In the genomic region with DNA sequence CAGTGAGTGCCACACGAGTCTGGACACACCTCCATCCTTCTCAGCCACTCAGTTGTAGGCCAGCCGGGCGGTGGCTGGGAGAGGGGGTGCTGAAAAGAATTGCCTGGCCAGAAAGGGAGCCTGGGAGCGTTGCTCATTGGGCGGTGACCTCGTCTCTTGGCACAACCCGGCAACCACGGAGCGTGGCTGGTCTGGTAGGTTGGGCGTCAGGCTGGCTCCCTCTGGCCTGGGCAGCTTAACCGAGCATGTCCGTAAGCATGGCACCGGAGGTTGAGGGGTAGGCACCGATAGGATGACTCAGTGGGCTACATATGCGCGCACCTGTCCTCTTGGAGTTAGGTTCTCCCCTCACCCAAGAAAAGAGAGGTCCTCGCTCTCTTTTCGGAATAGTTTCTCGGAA, we compare ENCODE assay signal across 9 mouse cellular contexts. TPM values are rescaled to one million over a fixed set of nuclear protein-coding genes. Genes with fewer than 3 reads are reported as not detected.
DNase-seq lines count a peak whose midpoint lies in the region; ATAC-seq lines count a peak whose summit lies in the region.
"Had no signal": no experiment of that assay in that cellular context is flagged by ENCODE, and none has a peak within 500 bp of the region (broad histone marks: within the 10 kb centered on the region; RNA-seq: fewer than 3 reads in every experiment).

No protein-coding gene starts in this region.

- peak; percentile 21 for ATAC-seq in hindbrain, embryonic 15.5 days (ENCODE audit: low FRiP score, low read depth)

- H3K9me3 ChIP-seq in hindbrain, embryonic 15.5 days = no peaks in the 10 kb centered on the region

- peak overlapping the region; percentile 74 for H3K9ac ChIP-seq in hindbrain, embryonic 15.5 days

- no peaks in the 10 kb centered on the region for H3K27me3 ChIP-seq in hindbrain, embryonic 15.5 days

- H3K4me2 ChIP-seq in hindbrain, embryonic 15.5 days = peak overlapping the region; percentile 86

- H3K4me3 ChIP-seq in hindbrain, embryonic 15.5 days = peak overlapping the region; percentile 52

- peak; percentile 18 for DNase-seq in T-cell, adult 2 months (ENCODE audit: low spot score)
- DNase-seq in cerebellum, adult 9-11 months = peak; percentile 93
- peak; percentile 83 for DNase-seq in gastrocnemius, adult 18-20 months (ENCODE audit: low spot score)
- DNase-seq in left cerebral cortex, adult 8-10 months (ENCODE audit: low spot score in 2 of 2) = peak; percentile 50 to 75
- peak; percentile 76 to 89 for DNase-seq in lung, postnatal 4 days
- DNase-seq in skeletal muscle tissue, adult 2 months (ENCODE audit: low read depth, low spot score) = peak; percentile 88
- no peak for DNase-seq in spleen, adult 12 weeks (ENCODE audit: low spot score)

- H3K27ac ChIP-seq in hindbrain, embryonic 15.5 days (replicated peaks) = peak overlapping the region; percentile 93

- 1% methylated on average over 19 of the region's 19 CpGs for WGBS in hindbrain, embryonic 15.5 days

- peaks cover 7% of the 10 kb centered on the region; the same call in 1 of the 2 replicates for H3K36me3 ChIP-seq in hindbrain, embryonic 15.5 days

- peaks cover 68% of the 10 kb centered on the region for H3K4me1 ChIP-seq in hindbrain, embryonic 15.5 days (replicated peaks)

RNA-seq across cellular contexts. Expression of a gene that starts 4.5 kb away (rescaled TPM):
- 10 to 100 TPM; 12.4 to 17.1 TPM for total RNA-seq in gastrocnemius, adult 18-20 months (2021)
- polyA plus RNA-seq in hindbrain, embryonic 15.5 days (2015; fragmentation: Nextera tagmentation; extraction: Ambion mirVana) = 106 and 110 TPM in 2 replicates
- total RNA-seq in left cerebral cortex, adult 8-10 months (2022) = 10 to 100 TPM; 62.0 to 76.7 (median 65.9) TPM

RNA-seq across cellular contexts. Expression of a gene that starts 26.4 kb away (rescaled TPM):
- total RNA-seq in gastrocnemius, adult 18-20 months (2021) = 10 to 100 TPM; 17.7 to 18.9 TPM
- polyA plus RNA-seq in hindbrain, embryonic 15.5 days (2015; fragmentation: Nextera tagmentation; extraction: Ambion mirVana) = 23.7 and 24.8 TPM in 2 replicates
- 10 to 100 TPM; 27.6 to 36.9 (median 31.2) TPM for total RNA-seq in left cerebral cortex, adult 8-10 months (2022)

RNA-seq across cellular contexts. Expression of a gene that starts 32.5 kb away (rescaled TPM):
- total RNA-seq in gastrocnemius, adult 18-20 months (2021) = 10 to 100 TPM in 1 of 2 experiments, 1 to 10 TPM in 1; 9.8 to 13.7 TPM
- 15.9 and 17.8 TPM in 2 replicates for polyA plus RNA-seq in hindbrain, embryonic 15.5 days (2015; fragmentation: Nextera tagmentation; extraction: Ambion mirVana)
- total RNA-seq in left cerebral cortex, adult 8-10 months (2022) = 10 to 100 TPM; 28.3 to 41.6 (median 38.0) TPM

RNA-seq across cellular contexts. Expression of a gene that starts 56.4 kb away (rescaled TPM):
- not detected for total RNA-seq in gastrocnemius, adult 18-20 months (2021)
- polyA plus RNA-seq in hindbrain, embryonic 15.5 days (2015; fragmentation: Nextera tagmentation; extraction: Ambion mirVana) = 0.17 TPM in 1 of 2 replicates, not detected in the other
- not detected for total RNA-seq in left cerebral cortex, adult 8-10 months (2022)
- polyA plus RNA-seq: gonadal fat pad, adult 2 months had no signal
